Mouse (Mus musculus) myocyte (in vitro differentiated cells): ENCODE results near the gene Pnmal1. TPM values are rescaled to one million over a fixed set of nuclear protein-coding genes. Genes with fewer than 3 reads are reported as not detected.

Experiments
- H3K27me3 ChIP-seq: one replicate; pipeline ENCODE4 v1.6.1; 2011; ENCODE audit not compliant: control insufficient read depth, insufficient read depth, insufficient read length
- H3K36me3 ChIP-seq: one replicate; pipeline ENCODE4 v1.6.1; 2011; ENCODE audit not compliant: control insufficient read depth, insufficient read depth
- H3K4me2 ChIP-seq: one replicate; pipeline ENCODE4 v1.6.1; 2011; ENCODE audit warnings: low read depth, control low read depth
- H3K4me3 ChIP-seq: one replicate; pipeline ENCODE4 v1.5.1; 2011; ENCODE audit warnings: mild to moderate bottlenecking, control low read depth, moderate library complexity
- H3K79me2 ChIP-seq: one replicate; pipeline ENCODE4 v1.6.1; 2011; ENCODE audit not compliant: control insufficient read depth, insufficient read depth
- H3ac ChIP-seq: one replicate; pipeline ENCODE4 v1.6.1; 2011; ENCODE audit not compliant: control insufficient read depth, insufficient read length
- CEBPB ChIP-seq: IDR thresholded peaks from 2 replicates; pipeline ENCODE4 v1.6.1; 2011; ENCODE audit warnings: mild to moderate bottlenecking, moderate library complexity; ENCODE audit not compliant: poor library complexity, insufficient read depth, severe bottlenecking
- E2F4 ChIP-seq: IDR thresholded peaks from one replicate; pipeline ENCODE4 v1.6.1; 2011; ENCODE audit warnings: mild to moderate bottlenecking, control low read depth, moderate library complexity; ENCODE audit not compliant: insufficient read depth
- MAX ChIP-seq: IDR thresholded peaks from one replicate; pipeline ENCODE4 v1.6.1; 2011; ENCODE audit warnings: low read depth, mild to moderate bottlenecking, control low read depth
- MYOD1 ChIP-seq, 3 experiments: IDR thresholded peaks; one replicate each; pipeline ENCODE4 v1.6.1; 2011; ENCODE audit warnings: control low read depth in 2 of 3, low read depth in 2 of 3, mild to moderate bottlenecking in 2 of 3, moderate library complexity in 1 of 3; ENCODE audit not compliant: insufficient read length in 2 of 3, control insufficient read depth in 1 of 3
- MYOG ChIP-seq, 3 experiments: IDR thresholded peaks; one replicate each; pipeline ENCODE4 v1.6.1; 2011; ENCODE audit warnings: control low read depth in 2 of 3, low read depth in 2 of 3, mild to moderate bottlenecking in 2 of 3; ENCODE audit not compliant: insufficient read length in 2 of 3, control insufficient read depth in 1 of 3, insufficient read depth in 1 of 3
- POLR2A ChIP-seq: IDR thresholded peaks from one replicate; pipeline ENCODE4 v1.6.1; 2011; ENCODE audit warnings: low read depth, mild to moderate bottlenecking, control low read depth, moderate library complexity; ENCODE audit not compliant: insufficient read length
- POLR2AphosphoS2 ChIP-seq: IDR thresholded peaks from one replicate; pipeline ENCODE4 v1.6.1; 2011; ENCODE audit warnings: low read depth, control low read depth; ENCODE audit not compliant: insufficient read length
- REST ChIP-seq: IDR thresholded peaks from one replicate; pipeline ENCODE4 v1.6.1; 2011; ENCODE audit warnings: mild to moderate bottlenecking, control low read depth, moderate library complexity; ENCODE audit not compliant: insufficient read depth, insufficient read length
- SRF ChIP-seq: IDR thresholded peaks from one replicate; pipeline ENCODE4 v1.6.1; 2011; ENCODE audit warnings: low read depth; ENCODE audit not compliant: control insufficient read depth, insufficient read length
- TCF12 ChIP-seq: IDR thresholded peaks from one replicate; pipeline ENCODE4 v1.6.1; 2011; ENCODE audit warnings: mild to moderate bottlenecking, control low read depth; ENCODE audit not compliant: poor library complexity, insufficient read depth, severe bottlenecking
- TCF3 ChIP-seq: IDR thresholded peaks from one replicate; pipeline ENCODE4 v1.6.1; 2011; ENCODE audit warnings: low read depth, control low read depth; ENCODE audit not compliant: insufficient read length
- USF1 ChIP-seq: IDR thresholded peaks from one replicate; pipeline ENCODE4 v1.6.1; 2011; ENCODE audit warnings: low read depth, mild to moderate bottlenecking, control low read depth, moderate library complexity
- polyA plus RNA-seq: library from polyadenylated mRNA; unstranded; fragments of >200 nt; fragmentation: generic; extraction: Trizol; gene quantifications from one replicate; pipeline ENCODE4 v1.2.1, GENCODE M21; 2012; ENCODE audit warnings: missing spikeins

The Pnmal1 gene
- polyA plus RNA-seq, 1 experiment = 0.05 TPM

DNA sequence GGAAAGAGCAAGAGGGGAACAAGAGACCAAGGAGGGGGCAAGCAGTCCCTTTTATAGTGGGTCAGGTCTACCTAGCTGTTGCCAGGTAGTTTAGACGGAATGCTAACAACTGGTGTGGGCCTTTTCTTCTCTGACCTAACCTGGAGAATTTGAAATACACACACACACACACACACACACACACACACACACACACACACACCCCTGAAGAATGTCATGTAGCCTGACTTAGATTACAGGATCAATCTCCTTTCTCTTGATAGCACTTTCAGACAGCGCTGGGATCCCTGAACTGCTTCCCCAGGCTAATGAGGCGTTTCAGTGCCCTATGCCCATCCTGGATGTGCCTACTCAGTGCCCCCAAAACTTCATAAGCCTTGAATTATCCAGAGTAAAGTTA is 19.1 kb downstream of the Pnmal1 start:
- Histone ChIP-seq H3K4me2 (no peak overlapping the region), H3K27me3 (no peaks in the 10 kb centered on the region), H3K79me2 (no peaks in the 10 kb centered on the region), H3K36me3 (no peaks in the 10 kb centered on the region), H3ac (no peak overlapping the region), H3K4me3 (no peak overlapping the region)
- no peak for TF ChIP-seq TCF3
- no peak for TF ChIP-seq POLR2A
- no peak for TF ChIP-seq E2F4
- no peak for TF ChIP-seq POLR2AphosphoS2
- no peak for TF ChIP-seq MAX
- TF ChIP-seq MYOD1 (IDR thresholded peaks at IDR 0.05; ENCODE audit: control insufficient read depth in 1 of 3, insufficient read length in 2 of 3, low read depth in 2 of 3) = no peak
- no peak for TF ChIP-seq TCF12
- no peak for TF ChIP-seq USF1
- TF ChIP-seq MYOG (IDR thresholded peaks at IDR 0.05; ENCODE audit: control insufficient read depth in 1 of 3, insufficient read depth in 1 of 3, insufficient read length in 2 of 3, low read depth in 2 of 3) = no peak
- no peak for TF ChIP-seq CEBPB
- no peak for TF ChIP-seq SRF
- TF ChIP-seq REST = no peak

DNA sequence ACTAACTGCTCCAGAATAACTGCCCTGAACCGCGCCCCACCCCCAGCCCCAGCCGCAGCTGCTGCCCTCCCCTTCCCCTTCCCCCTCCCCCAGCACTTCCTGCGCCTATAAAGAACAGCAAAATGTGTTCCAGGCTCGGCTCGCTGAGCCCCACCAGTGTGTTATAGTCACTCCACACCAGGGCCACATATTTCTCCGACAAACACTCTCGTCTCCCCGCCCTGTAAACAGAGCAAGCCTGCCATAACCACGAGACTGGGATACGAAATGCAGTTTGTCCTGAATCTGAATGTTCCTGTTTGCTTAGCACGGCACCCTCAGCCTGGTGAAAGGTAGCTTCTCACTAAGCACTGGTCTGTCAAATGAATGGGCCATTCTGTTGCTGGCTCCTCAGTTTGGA is 20.9 kb downstream of the Pnmal1 start:
- H3K4me2 ChIP-seq = peak overlapping the region; percentile 75
- no peak overlapping the region for H3K4me3 ChIP-seq
- H3ac ChIP-seq = no peak overlapping the region
- no peaks in the 10 kb centered on the region for H3K79me2 ChIP-seq
- no peaks in the 10 kb centered on the region for H3K27me3 ChIP-seq
- TF ChIP-seq MYOG (IDR thresholded peaks at IDR 0.05; ENCODE audit: control insufficient read depth in 1 of 3, insufficient read depth in 1 of 3, insufficient read length in 2 of 3, low read depth in 2 of 3) (peak in 1 of 3 experiments; percentile 49), E2F4 (no peak), TCF12 (peak; percentile 5), SRF (no peak), MYOD1 (IDR thresholded peaks at IDR 0.05; ENCODE audit: control insufficient read depth in 1 of 3, insufficient read length in 2 of 3, low read depth in 2 of 3) (peak in 2 of 3 experiments; percentile 29 to 74), POLR2A (peak; percentile 18)
- H3K36me3 ChIP-seq = no peaks in the 10 kb centered on the region

DNA sequence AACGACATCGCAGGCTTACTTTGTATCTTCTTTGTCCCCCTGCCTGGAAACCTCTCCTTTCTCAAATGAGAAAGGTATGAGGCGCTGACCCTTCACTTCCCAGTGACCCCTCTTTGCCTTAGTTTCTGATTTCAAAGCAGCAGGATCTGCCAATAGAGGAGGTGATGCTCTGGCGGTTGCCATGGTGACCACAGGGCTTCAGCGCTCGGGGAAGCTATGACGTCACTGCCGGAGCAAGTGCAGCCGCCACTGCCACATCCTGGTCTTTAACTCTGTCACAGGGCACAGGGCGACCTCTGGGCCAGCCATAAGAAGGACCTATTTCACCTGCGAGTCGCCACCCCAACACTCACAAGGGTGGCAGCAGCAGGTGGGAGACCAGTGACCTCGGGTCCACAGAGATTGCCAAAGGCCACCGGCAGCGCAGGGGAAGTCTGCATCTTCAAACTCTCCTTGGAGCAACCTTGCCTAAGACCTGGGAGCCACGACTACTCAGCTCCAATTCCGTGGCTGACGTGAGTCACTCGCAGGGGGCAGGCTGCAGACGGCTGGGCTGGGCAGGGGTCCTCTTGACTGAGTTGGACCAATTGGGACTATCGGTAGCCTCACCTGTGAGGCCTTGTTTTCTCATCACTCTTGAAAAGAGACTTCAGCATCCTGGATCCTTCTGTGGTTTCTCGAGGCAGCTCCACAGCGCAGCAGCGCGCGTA is 23.5 kb downstream of the Pnmal1 start, which contains the start of gene Gm42372:
Gene Gm42372 (plus strand): TSS at position 228 of the 710 bp plus-strand sequence.
- TF ChIP-seq E2F4 (no peak), POLR2A (no peak), MAX (no peak), TCF12 (no peak), CEBPB (no peak), MYOD1 (IDR thresholded peaks at IDR 0.05; ENCODE audit: control insufficient read depth in 1 of 3, insufficient read length in 2 of 3, low read depth in 2 of 3) (no peak), MYOG (IDR thresholded peaks at IDR 0.05; ENCODE audit: control insufficient read depth in 1 of 3, insufficient read depth in 1 of 3, insufficient read length in 2 of 3, low read depth in 2 of 3) (no peak), TCF3 (no peak)
- H3K36me3 ChIP-seq = no peaks in the 10 kb centered on the region
- H3K79me2 ChIP-seq = no peaks in the 10 kb centered on the region
- H3ac ChIP-seq = no peak within 1 kb of the TSS
- no peak within 1 kb of the TSS for H3K4me2 ChIP-seq
- no peaks in the 10 kb centered on the region for H3K27me3 ChIP-seq
- H3K4me3 ChIP-seq = no peak within 1 kb of the TSS

DNA sequence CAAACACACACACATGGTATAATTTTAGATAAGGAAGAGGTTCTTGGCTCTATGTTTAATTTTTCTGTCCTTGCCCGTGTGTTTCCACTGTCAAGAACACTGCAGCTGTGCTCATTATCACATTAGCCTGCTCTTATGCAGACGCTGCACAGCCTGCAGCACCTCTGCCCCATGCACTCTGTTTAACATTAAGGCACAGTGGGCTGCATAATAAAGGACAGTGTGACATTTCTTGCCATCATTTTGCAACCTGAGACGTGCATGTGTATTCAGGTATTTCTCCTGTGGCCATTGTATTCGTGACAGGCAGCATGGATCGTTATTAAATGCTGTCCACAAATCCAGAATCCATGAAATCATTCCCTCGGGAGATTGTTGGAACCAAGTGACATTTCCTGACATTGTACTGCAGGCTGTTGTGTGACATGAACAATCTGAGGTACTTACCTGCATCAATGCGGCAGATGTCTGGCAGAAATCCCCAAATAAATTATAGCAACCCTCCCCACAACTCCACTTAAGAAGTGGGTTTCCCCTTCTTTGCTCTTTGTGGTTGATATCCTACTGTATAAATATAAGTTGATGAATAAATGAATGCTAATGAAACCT is 28.2 kb downstream of the Pnmal1 start:
- Histone ChIP-seq H3K79me2 (no peaks in the 10 kb centered on the region), H3K4me3 (no peak overlapping the region), H3K36me3 (no peaks in the 10 kb centered on the region), H3ac (no peak overlapping the region), H3K4me2 (peak overlapping the region; percentile 8), H3K27me3 (no peaks in the 10 kb centered on the region)
- TF ChIP-seq POLR2A = no peak
- TF ChIP-seq USF1 = no peak
- no peak for TF ChIP-seq MYOD1 (IDR thresholded peaks at IDR 0.05; ENCODE audit: control insufficient read depth in 1 of 3, insufficient read length in 2 of 3, low read depth in 2 of 3)
- no peak for TF ChIP-seq MYOG (IDR thresholded peaks at IDR 0.05; ENCODE audit: control insufficient read depth in 1 of 3, insufficient read depth in 1 of 3, insufficient read length in 2 of 3, low read depth in 2 of 3)
- TF ChIP-seq TCF12 = no peak
- TF ChIP-seq MAX = no peak
- TF ChIP-seq POLR2AphosphoS2 = no peak
- TF ChIP-seq TCF3 = no peak
- TF ChIP-seq E2F4 = no peak
- no peak for TF ChIP-seq CEBPB
- no peak for TF ChIP-seq REST

DNA sequence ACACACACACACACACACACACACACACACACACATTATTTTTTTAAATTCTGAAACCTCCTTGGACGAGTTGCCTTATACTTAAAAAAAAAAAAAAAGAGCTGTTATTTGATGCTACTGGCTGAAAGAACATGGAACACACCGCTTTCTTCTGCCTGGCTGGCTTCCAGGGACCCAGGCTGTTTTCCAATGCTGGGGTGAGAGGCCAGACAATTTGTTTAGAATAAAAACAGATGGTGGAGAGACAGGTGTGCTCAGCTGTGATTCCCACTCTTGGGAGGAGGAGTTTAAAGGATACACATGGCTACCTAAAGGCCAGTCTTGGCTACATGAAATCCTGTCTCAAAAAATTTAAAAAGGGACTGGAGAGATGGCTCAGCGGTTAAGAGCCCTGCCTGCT is 28.9 kb downstream of the Pnmal1 start:
- H3K27me3 ChIP-seq = no peaks in the 10 kb centered on the region
- no peak overlapping the region for H3K4me3 ChIP-seq
- TF ChIP-seq MYOD1 (IDR thresholded peaks at IDR 0.05; ENCODE audit: control insufficient read depth in 1 of 3, insufficient read length in 2 of 3, low read depth in 2 of 3) (peak in 2 of 3 experiments; percentile 69 to 70), USF1 (no peak), MYOG (IDR thresholded peaks at IDR 0.05; ENCODE audit: control insufficient read depth in 1 of 3, insufficient read depth in 1 of 3, insufficient read length in 2 of 3, low read depth in 2 of 3) (peak in 1 of 3 experiments; percentile 50), E2F4 (no peak), SRF (no peak), CEBPB (no peak), REST (no peak), TCF12 (peak; percentile 48), TCF3 (peak; percentile 23)
- no peaks in the 10 kb centered on the region for H3K36me3 ChIP-seq
- H3K4me2 ChIP-seq = no peak overlapping the region
- H3K79me2 ChIP-seq = no peaks in the 10 kb centered on the region
- H3ac ChIP-seq = no peak overlapping the region
